Mouse (Mus musculus): ENCODE measurements around the gene Mcfd2.

Mcfd2 gene

DNA sequence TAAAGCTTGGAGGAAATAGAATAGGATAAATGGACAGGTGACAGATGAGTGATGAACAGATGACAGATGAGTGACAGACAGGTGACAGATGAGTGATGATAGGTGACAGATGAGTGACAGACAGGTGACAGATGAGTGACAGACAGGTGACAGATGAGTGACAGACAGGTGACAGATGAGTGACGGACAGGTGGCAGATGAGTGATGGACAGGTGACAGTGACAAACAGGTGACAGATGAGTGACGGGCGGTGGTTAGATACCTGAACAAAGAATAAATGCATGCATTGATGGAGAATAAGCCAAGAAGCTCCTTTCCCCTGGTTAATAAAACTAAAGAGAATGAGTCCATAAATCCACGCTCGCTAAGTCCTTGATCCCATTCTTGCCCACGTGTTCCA is 30.7 kb downstream of the Mcfd2 start:
- DNase-seq, result no peak

DNA sequence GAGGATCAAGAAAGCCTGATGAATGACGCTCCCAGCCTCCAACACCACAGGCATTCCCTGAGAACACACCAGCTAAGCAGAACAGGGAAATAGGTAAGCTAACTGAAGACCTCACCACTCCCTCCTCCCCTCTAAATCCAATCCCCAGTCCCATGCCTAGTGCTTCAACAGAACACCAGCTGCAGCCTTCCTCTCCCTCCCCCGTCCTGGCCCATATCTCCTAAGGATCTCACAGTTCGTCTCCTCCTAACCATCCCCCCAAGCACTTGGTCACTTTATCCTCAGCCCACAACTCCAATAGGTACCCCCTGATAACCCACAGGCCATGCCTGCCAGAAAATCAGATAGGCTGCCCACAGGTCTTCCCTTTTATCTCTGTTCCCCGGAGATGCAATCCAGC is 37.9 kb downstream of the Mcfd2 start:
- no peak for DNase-seq

DNA sequence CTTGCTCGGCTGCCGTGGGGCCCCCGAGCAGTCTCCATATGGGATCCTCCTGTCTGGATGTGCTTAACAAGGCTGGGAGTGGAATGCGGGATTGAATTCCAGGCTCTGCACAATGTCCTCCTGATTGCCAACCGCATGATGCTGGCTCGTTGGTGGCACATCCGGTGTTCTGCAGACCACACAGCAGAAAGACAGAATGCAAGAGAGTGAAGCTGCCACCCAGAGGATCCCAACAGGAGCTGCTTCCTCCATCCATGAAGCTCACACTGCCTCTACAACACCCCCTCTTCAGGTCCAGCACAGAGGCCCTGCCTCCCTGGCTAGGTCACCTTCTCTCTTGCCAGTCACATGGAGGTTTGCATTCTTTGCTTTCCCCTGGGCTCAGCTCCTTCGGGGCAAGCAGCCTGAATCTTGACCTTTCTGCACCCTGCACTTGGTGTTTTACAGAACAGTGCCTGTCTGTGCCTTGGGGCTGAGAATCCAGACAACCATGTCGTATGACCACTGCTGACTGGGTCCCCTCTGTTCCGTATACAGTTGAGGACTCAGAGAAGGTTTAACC is 39.6 kb downstream of the Mcfd2 start:
- DNase-seq, result no peak

DNA sequence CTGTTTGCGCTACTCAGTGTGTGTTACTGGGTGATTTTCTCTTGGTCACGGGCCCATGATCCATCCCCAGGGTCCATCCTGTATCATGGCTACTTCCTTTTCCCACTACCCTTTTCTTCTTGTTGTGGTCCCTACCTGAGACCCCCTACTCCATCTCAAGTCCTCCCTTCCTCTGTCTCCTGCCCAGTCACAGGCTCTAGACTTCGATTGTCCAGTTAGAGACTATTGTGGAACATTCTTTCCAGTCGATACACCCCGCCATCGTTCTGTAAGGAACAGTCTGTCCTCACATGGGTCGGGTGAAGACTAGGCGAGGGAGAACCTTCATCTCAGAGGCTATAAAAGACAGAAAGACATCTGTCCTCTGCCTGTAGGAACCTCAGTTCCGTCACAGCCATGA is 40.4 kb downstream of the Mcfd2 start:
- DNase-seq, result no peak

DNA sequence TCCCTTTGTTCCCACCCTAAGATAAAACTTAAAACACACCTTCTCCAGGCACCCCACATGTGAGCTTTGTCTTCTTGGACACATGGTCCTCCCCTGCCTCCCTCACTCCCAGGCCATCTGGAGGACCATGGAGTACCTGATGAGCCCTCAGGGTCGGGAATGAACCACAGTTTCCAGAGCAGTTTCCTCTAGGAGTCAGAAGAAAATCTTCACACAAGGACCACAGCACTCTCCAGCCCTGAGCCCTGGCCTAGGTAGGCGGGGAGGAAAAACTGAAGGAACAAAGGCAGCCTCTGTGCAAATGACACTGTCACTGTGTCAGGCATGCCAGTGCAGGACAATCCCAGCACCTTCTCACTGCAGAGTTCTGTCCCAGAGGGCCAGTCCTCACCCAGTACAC is 41.3 kb downstream of the Mcfd2 start:
- DNase-seq, result no peak

DNA sequence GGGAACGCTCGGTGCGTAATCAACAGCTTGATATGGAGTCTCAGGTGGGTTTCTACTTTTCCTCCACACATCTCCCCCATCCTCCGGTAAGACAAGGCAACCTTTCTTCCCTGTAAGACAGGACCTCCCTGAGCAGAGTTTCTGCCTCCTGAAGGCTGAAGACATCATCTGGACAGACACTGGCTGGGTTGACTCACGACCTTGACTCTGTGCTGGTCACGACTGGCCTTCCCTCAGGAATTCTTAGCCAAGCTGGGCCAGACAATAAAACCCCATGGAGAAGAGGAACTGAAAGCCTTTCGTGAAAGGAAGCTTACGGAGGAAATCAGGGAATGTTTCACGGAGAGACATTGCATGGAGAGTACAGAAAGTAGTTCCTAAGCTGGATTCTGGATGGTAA is 46.3 kb downstream of the Mcfd2 start:
- no peak for DNase-seq

DNA sequence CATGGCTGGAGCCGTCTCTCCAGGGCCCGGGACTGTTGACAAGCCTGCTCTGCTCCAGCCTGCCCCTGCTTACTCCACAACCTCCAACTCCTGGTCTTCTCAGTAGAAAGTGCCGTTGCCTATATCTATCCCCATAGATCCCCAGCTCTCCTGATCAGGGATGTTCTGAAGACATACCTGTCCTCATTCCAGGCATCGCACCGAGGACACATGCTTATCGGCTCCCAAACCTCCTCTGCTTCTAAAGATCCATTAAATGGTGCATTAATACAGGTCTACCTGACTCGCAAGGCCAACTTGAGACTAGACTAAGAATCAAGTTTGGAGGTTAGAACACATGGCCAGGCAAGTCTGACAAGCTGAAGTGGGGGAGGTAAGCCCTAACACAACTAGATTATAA is 51.2 kb downstream of the Mcfd2 start:
- DNase-seq, result no peak

DNA sequence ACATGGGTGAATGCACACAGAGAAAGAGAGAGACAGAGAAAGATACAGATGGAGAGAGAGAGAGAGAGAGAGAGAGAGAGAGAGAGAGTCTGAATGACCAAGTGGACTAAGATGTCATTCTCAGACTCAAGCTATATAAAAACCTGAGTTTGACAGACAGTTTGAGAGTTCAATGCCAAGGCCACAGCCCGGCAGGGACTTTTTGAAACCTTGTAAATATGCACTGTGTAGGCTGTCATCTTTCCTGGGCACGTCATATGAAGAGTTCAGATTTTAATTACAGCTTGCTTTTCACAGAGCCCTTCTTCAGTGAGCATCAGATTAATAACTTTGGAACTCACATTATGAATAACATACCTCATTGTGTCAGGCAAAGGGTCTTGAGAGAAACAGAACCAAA is 55.2 kb downstream of the Mcfd2 start:
- DNase-seq, result no peak

DNA sequence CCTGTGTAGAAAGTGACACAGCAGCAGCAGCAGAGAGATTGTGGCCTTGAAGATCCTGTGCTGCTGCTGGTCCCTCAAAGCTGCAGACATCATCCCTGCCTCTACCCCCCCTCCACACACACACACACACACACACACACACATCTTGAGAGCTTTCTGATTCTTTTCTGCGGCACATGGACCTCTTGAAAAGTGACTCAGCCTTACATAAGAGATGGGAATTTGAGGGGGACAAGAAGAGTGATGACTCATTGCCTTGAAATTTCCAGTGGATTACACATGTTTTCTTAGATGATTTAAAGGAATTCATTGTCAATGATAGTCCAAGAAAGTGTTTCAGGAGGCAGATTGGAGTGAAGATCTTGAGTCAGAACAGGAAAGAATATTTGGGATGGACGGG is 58.9 kb downstream of the Mcfd2 start:
- DNase-seq, result no peak
